Mouse (Mus musculus) heart, adult 2 months (tissue): ENCODE measurements at regions not wholly inside any gene's neighbourhood (a gene's known extent, or its start where the extent isn't known, plus 50 kb on each side); places are given as distances from the start of the nearest gene placed in this dataset.
A peak's percentile ranks its signal among the peaks of the same experiment; 100 is the strongest.
"Not testable (repeated sequence)": the region's sequence is repeated elsewhere in the genome, so short reads cannot be mapped to it uniquely, and the experiment has no call there.

Experiments used
- DNase-seq, 2 experiments: peaks; one replicate each; pipeline ENCODE4 v3.0.0; 2021
- H3K27ac ChIP-seq: fragments of 200-600 bp; 2 replicates; pipeline ENCODE4 v1.8.1; 2022
- H3K27me3 ChIP-seq: fragments of 200-500 bp; 2 replicates; pipeline ENCODE4 v1.6.1; 2012; ENCODE audit warnings: mild to moderate bottlenecking, low read length, inconsistent platforms, mixed read lengths; ENCODE audit not compliant: control insufficient read depth, insufficient read depth
- H3K36me3 ChIP-seq: fragments of 200-500 bp; 2 replicates; pipeline ENCODE4 v1.6.1; 2012; ENCODE audit warnings: low read length, inconsistent platforms; ENCODE audit not compliant: control insufficient read depth, insufficient read depth
- H3K4me1 ChIP-seq: fragments of 200-500 bp; 2 replicates; pipeline ENCODE4 v1.6.1; 2011; ENCODE audit warnings: low read length; ENCODE audit not compliant: control insufficient read depth, insufficient read depth
- H3K4me3 ChIP-seq: fragments of 200-600 bp; 2 replicates; pipeline ENCODE4 v1.8.1; 2022
- H3K79me2 ChIP-seq: fragments of 200-500 bp; replicated peaks from 2 replicates; pipeline ENCODE4 v1.6.1; 2012; ENCODE audit warnings: mild to moderate bottlenecking, inconsistent platforms, low read length, moderate library complexity, mixed read lengths; ENCODE audit not compliant: control insufficient read depth, insufficient read depth
- H3K9ac ChIP-seq: fragments of 200-500 bp; 2 replicates; pipeline ENCODE4 v1.6.1; 2012; ENCODE audit warnings: low read depth, mild to moderate bottlenecking, control low read depth, inconsistent platforms, low read length, mixed read lengths
- CTCF ChIP-seq: fragments of 200-600 bp; IDR thresholded peaks from 2 replicates; pipeline ENCODE4 v1.8.1; 2022; ENCODE audit warnings: antibody characterized with exemption, mild to moderate bottlenecking, moderate library complexity
- EP300 ChIP-seq: fragments of 200-500 bp; IDR thresholded peaks from 2 replicates; pipeline ENCODE4 v1.6.1; 2011; ENCODE audit warnings: low read depth, low read length, control low read depth; ENCODE audit not compliant: insufficient read depth
- POLR2A ChIP-seq: fragments of 200-500 bp; IDR thresholded peaks from 2 replicates; pipeline ENCODE4 v1.6.1; 2011; ENCODE audit warnings: mild to moderate bottlenecking, low read depth, low read length, control low read depth; ENCODE audit not compliant: insufficient read depth
- WGBS: fragments of 180-500 bp; shearing (Covaris S2); methylation state at CpG from one replicate; pipeline ENCODE4 v1.1.7; 2018; 5-methylcytosine and 5-hydroxymethylcytosine counted together
- intact Hi-C: fragments of 180-260 bp; cut with DNase I; formaldehyde crosslinking; loops from one replicate; pipeline ENCODE4 v1.15.1; 2025

- intact Hi-C loops = no loop called here
- Histone ChIP-seq H3K79me2 (no peaks in the 10 kb centered on the region), H3K27me3 (no peaks in the 10 kb centered on the region), H3K4me3 (no peak overlapping the region), H3K9ac (no peak overlapping the region), H3K36me3 (no peaks in the 10 kb centered on the region), H3K27ac (no peak overlapping the region), H3K4me1 (peaks cover 1% of the 10 kb centered on the region; the same call in 1 of the 2 replicates)
- no peak for DNase-seq
- WGBS = 63% methylated on average over 6 of the region's 6 CpGs
- TF ChIP-seq CTCF (no peak), POLR2A (no peak), EP300 (no peak)
Observed at GRCm38 (mm10) chr19:54113421-54113820, 69.5 kb downstream of the Adra2a start.

- peak; percentile 58 to 69 for DNase-seq
- 13% methylated on average over 22 of the region's 22 CpGs for WGBS
- Histone ChIP-seq H3K27ac (no peak overlapping the region), H3K9ac (peak overlapping the region; percentile 2; the same call in 1 of the 2 replicates), H3K4me1 (peaks cover 1% of the 10 kb centered on the region; the same call in 1 of the 2 replicates), H3K79me2 (no peaks in the 10 kb centered on the region), H3K27me3 (no peaks in the 10 kb centered on the region), H3K36me3 (no peaks in the 10 kb centered on the region), H3K4me3 (peak overlapping the region; percentile 45)
- intact Hi-C loops = no loop called here
- TF ChIP-seq POLR2A (no peak), CTCF (no peak), EP300 (no peak)
Observed at GRCm38 (mm10) chr19:54114588-54115317, 70.8 kb downstream of the Adra2a start.

- Histone ChIP-seq H3K4me1 (peaks cover 1% of the 10 kb centered on the region; the same call in 1 of the 2 replicates), H3K27me3 (no peaks in the 10 kb centered on the region), H3K79me2 (no peaks in the 10 kb centered on the region), H3K36me3 (no peaks in the 10 kb centered on the region), H3K4me3 (peak overlapping the region; percentile 45), H3K27ac (no peak overlapping the region), H3K9ac (no peak overlapping the region)
- TF ChIP-seq EP300 = no peak
- TF ChIP-seq CTCF = no peak
- no peak for TF ChIP-seq POLR2A
- 45% methylated on average over 4 of the region's 4 CpGs for WGBS
- intact Hi-C loops = no loop called here
- DNase-seq = no peak
Observed at GRCm38 (mm10) chr19:54115335-54115734, 71.4 kb downstream of the Adra2a start.

- no peak for DNase-seq
- TF ChIP-seq CTCF (no peak), POLR2A (no peak), EP300 (no peak)
- no peaks in the 10 kb centered on the region for H3K79me2 ChIP-seq
Observed at GRCm38 (mm10) chr19:54116829-54117228, 72.9 kb downstream of the Adra2a start.

GRCm38 (mm10) chr19:54117676-54118075 is 73.7 kb downstream of the Adra2a start:
- no peak for TF ChIP-seq CTCF
- no peak overlapping the region for H3K9ac ChIP-seq
- no peak overlapping the region for H3K27ac ChIP-seq
- H3K4me1 ChIP-seq = peaks cover 1% of the 10 kb centered on the region; the same call in 1 of the 2 replicates
- no peaks in the 10 kb centered on the region for H3K79me2 ChIP-seq
- no peak overlapping the region for H3K4me3 ChIP-seq
- H3K27me3 ChIP-seq = no peaks in the 10 kb centered on the region; the same call in 1 of the 2 replicates
- H3K36me3 ChIP-seq = no peaks in the 10 kb centered on the region
- intact Hi-C loops = no loop called here
- DNase-seq = no peak
- WGBS = 75% methylated on average over 11 of the region's 11 CpGs

More at GRCm38 (mm10) chr19:54116829-54117228, 72.9 kb downstream of the Adra2a start:
- Histone ChIP-seq H3K4me1 (peaks cover 1% of the 10 kb centered on the region; the same call in 1 of the 2 replicates), H3K36me3 (no peaks in the 10 kb centered on the region), H3K27me3 (no peaks in the 10 kb centered on the region; the same call in 1 of the 2 replicates), H3K4me3 (no peak overlapping the region), H3K27ac (no peak overlapping the region), H3K9ac (no peak overlapping the region)
- intact Hi-C loops = no loop called here
- 79% methylated on average over 4 of the region's 4 CpGs for WGBS

GRCm38 (mm10) chr19:54123586-54123985 is 79.6 kb downstream of the Adra2a start:
- H3K27me3 ChIP-seq = no peaks in the 10 kb centered on the region; the same call in none of the 2 replicates
- no peaks in the 10 kb centered on the region for H3K79me2 ChIP-seq
- no peak overlapping the region for H3K4me3 ChIP-seq
- 60% methylated on average over 9 of the region's 9 CpGs for WGBS
- no peak for TF ChIP-seq CTCF
- TF ChIP-seq POLR2A = no peak
- H3K9ac ChIP-seq = no peak overlapping the region
- intact Hi-C loops = no loop called here
- no peak overlapping the region for H3K27ac ChIP-seq
- no peaks in the 10 kb centered on the region for H3K36me3 ChIP-seq
- no peaks in the 10 kb centered on the region for H3K4me1 ChIP-seq
- DNase-seq = no peak

- H3K9ac ChIP-seq, H3K4me1 ChIP-seq, H3K36me3 ChIP-seq, intact Hi-C loops, H3K4me3 ChIP-seq, DNase-seq, H3K79me2 ChIP-seq, H3K27ac ChIP-seq, H3K27me3 ChIP-seq: not testable (repeated sequence)
- WGBS = 91% methylated on average over 1 of the region's 1 CpGs
Observed at GRCm38 (mm10) chr19:54151766-54152165, 107.8 kb downstream of the Adra2a start.
